Mouse (Mus musculus) kidney, adult 9 months (tissue): ENCODE data around the gene Gm28870.
"Not testable (repeated sequence)": the region's sequence is repeated elsewhere in the genome, so short reads cannot be mapped to it uniquely, and the experiment has no call there.

Experiments used
- DNase-seq: peaks from one replicate; pipeline ENCODE4 v3.0.0; 2022

Gm28870 gene

DNA sequence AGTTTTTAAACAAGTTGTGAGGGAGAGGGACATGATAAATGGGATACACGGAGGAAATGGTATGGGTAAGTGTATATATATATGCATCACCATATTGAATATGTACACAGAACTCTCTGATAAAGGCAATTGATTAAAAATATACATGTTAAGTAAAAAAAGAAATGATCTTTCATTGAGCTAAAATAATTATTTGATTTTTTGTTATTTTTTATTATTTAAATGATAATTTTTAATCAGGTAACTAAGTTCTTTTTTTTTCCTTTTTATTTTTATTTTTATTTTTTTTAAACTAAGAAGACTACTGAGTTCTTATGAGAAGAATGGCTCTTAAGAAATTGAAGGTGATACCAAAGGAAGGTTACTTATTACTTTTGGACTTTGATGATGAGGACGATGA, at the start of gene Gm28870:
Gene Gm28870 (plus strand): TSS at position 301 of the 400 bp plus-strand sequence.
- DNase-seq: not testable (repeated sequence)
